Mouse (Mus musculus): ENCODE data around the gene E4f1. TPM values are rescaled to one million over a fixed set of nuclear protein-coding genes. Genes with fewer than 3 reads are reported as not detected.
A peak's percentile ranks its signal among the peaks of the same experiment; 100 is the strongest.

The E4f1 gene
- polyA plus RNA-seq, 1 experiment from 2014 or later, result 35.4 TPM

- H3K36me3 ChIP-seq, result peaks cover 33% of the 10 kb centered on the region
- H3K4me1 ChIP-seq, result peaks cover 17% of the 10 kb centered on the region
- ATAC-seq (ENCODE audit: borderline replicate concordance, extremely low read depth, low FRiP score, low TSS enrichment), result no peak
- 19% methylated on average over 1 of the region's 1 CpGs for WGBS
- H3K27ac ChIP-seq, result no peak overlapping the region
- H3K4me3 ChIP-seq, result peak overlapping the region; percentile 93
- no peaks in the 10 kb centered on the region for H3K27me3 ChIP-seq
- no peaks in the 10 kb centered on the region for H3K9me3 ChIP-seq
- no peak overlapping the region for H3K9ac ChIP-seq
- peak overlapping the region; percentile 69 for H3K4me2 ChIP-seq
Observed at GRCm38 (mm10) chr17:24479431-24479830, 9.3 kb upstream of the E4f1 start.

GRCm38 (mm10) chr17:24478663-24479380 is 8.7 kb upstream of the E4f1 start, which contains the start of gene Mlst8:
Mlst8 (minus strand) TSS chr17:24479078.
- under 1% methylated on average over 48 of the region's 48 CpGs for WGBS
- ATAC-seq (ENCODE audit: borderline replicate concordance, extremely low read depth, low FRiP score, low TSS enrichment), result peak; percentile 92
- H3K4me2 ChIP-seq, result peak within 1 kb of the TSS; percentile 69
- peak within 1 kb of the TSS; percentile 96 for H3K9ac ChIP-seq
- peaks cover 17% of the 10 kb centered on the region for H3K4me1 ChIP-seq
- H3K4me3 ChIP-seq, result peak within 1 kb of the TSS; percentile 93
- peaks cover 36% of the 10 kb centered on the region for H3K36me3 ChIP-seq
- no peaks in the 10 kb centered on the region for H3K9me3 ChIP-seq
- H3K27ac ChIP-seq, result peak within 1 kb of the TSS; percentile 98
- no peaks in the 10 kb centered on the region for H3K27me3 ChIP-seq

DNA sequence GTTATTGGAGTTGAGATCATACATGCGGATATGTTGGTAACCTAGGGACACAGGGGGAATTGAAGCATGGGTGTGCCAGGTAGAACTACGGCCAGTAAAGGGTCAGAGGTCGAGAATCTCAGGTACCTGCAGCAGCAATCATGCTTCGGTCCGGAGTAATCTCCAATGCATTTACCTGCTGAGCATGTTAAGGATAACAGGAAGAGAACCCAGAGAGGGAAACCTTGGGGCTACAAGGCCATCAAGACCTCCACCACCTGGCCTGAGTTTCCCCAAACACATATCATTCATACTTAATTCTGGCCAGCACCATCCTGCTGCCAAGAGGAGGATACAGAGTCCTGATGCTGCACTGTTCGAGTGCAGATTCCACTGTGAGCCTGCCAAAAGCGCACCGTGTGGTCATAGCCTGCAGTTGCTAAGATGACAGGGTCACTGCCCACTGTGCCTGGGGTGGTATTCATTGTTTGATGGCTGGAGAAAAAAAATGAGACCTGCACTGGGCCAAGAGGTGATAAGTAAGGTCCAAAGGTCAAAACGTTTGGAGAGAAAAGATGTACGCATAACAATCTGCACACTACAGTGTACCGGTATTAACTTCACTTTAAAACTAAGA is 8.0 kb upstream of the E4f1 start:
- peaks cover 17% of the 10 kb centered on the region for H3K4me1 ChIP-seq
- WGBS, result 40% methylated on average over 11 of the region's 11 CpGs
- peak overlapping the region; percentile 96 for H3K9ac ChIP-seq
- no peaks in the 10 kb centered on the region for H3K27me3 ChIP-seq
- peak overlapping the region; percentile 69 for H3K4me2 ChIP-seq
- peak overlapping the region; percentile 93 for H3K4me3 ChIP-seq
- H3K36me3 ChIP-seq, result peaks cover 36% of the 10 kb centered on the region
- no peak overlapping the region for H3K27ac ChIP-seq
- peak; percentile 27; the same call in 1 of the 2 replicates for ATAC-seq (ENCODE audit: borderline replicate concordance, extremely low read depth, low FRiP score, low TSS enrichment)
- no peaks in the 10 kb centered on the region for H3K9me3 ChIP-seq

DNA sequence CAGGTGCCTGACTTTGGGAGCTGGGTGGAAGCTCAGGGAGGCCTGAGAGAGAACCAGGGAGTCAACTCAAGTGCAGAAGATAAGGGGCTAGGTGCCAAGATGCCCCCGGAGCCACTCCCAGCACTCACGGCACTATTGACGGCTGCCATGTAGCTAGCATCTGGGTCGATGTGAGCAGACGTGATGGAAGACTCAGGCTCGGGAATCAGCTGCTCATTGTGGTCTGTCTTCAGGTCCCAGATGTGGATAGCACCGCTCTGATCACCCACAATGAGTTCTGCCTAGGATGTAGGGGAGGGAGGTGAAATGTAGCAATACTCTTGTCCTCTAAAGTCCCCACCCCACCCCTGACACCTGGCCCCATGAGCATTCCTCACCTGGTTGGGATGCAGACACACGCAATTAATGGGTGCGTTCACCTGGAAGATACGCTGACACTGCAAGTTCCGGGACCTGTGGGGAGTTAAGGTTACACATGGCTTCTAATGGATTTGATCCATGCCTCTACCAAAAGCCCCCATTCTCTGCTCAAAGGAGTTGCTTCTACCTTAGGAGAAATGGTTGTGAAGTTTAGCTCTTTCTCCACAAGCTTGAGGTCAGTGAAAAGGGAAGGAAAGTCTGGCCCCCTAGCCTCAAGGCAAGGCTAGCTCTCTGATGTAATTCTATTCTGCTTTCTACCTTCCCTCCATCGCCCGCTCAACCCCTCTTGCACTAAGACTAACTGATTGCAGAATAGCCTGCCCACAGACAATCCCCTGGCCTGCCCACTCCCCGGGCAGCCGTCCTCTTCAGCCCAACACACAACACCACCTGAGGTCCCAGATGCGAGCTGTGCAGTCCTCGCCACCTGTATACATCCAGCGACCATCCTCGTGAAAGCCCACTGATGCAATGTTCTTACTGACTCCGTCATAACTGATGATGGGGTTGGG is 7.2 kb upstream of the E4f1 start:
- H3K4me2 ChIP-seq, result peak overlapping the region; percentile 69; the same call in 1 of the 2 replicates
- WGBS, result 88% methylated on average over 20 of the region's 20 CpGs
- H3K9ac ChIP-seq, result peak overlapping the region; percentile 96; the same call in 1 of the 2 replicates
- H3K36me3 ChIP-seq, result peaks cover 36% of the 10 kb centered on the region
- no peak overlapping the region for H3K27ac ChIP-seq
- H3K4me3 ChIP-seq, result peak overlapping the region; percentile 93; the same call in 1 of the 2 replicates
- H3K4me1 ChIP-seq, result peaks cover 24% of the 10 kb centered on the region
- H3K9me3 ChIP-seq, result no peaks in the 10 kb centered on the region
- no peaks in the 10 kb centered on the region for H3K27me3 ChIP-seq
- ATAC-seq (ENCODE audit: borderline replicate concordance, extremely low read depth, low FRiP score, low TSS enrichment), result no peak

GRCm38 (mm10) chr17:24476022-24476776 is 6.1 kb upstream of the E4f1 start:
- Histone ChIP-seq H3K9me3 (no peaks in the 10 kb centered on the region), H3K27me3 (no peaks in the 10 kb centered on the region), H3K4me2 (no peak overlapping the region), H3K4me1 (peaks cover 35% of the 10 kb centered on the region), H3K27ac (no peak overlapping the region), H3K9ac (no peak overlapping the region), H3K4me3 (no peak overlapping the region), H3K36me3 (peaks cover 36% of the 10 kb centered on the region)
- no peak for ATAC-seq (ENCODE audit: borderline replicate concordance, extremely low read depth, low FRiP score, low TSS enrichment)
- WGBS, result 88% methylated on average over 10 of the region's 10 CpGs

- no peak overlapping the region for H3K9ac ChIP-seq
- H3K27me3 ChIP-seq, result no peaks in the 10 kb centered on the region
- H3K4me3 ChIP-seq, result no peak overlapping the region
- peaks cover 42% of the 10 kb centered on the region for H3K4me1 ChIP-seq
- WGBS, result 86% methylated on average over 6 of the region's 6 CpGs
- no peak for ATAC-seq (ENCODE audit: borderline replicate concordance, extremely low read depth, low FRiP score, low TSS enrichment)
- no peak overlapping the region for H3K27ac ChIP-seq
- H3K36me3 ChIP-seq, result peaks cover 36% of the 10 kb centered on the region
- H3K4me2 ChIP-seq, result no peak overlapping the region
- H3K9me3 ChIP-seq, result no peaks in the 10 kb centered on the region
Observed at GRCm38 (mm10) chr17:24475586-24475985, 5.5 kb upstream of the E4f1 start.

DNA sequence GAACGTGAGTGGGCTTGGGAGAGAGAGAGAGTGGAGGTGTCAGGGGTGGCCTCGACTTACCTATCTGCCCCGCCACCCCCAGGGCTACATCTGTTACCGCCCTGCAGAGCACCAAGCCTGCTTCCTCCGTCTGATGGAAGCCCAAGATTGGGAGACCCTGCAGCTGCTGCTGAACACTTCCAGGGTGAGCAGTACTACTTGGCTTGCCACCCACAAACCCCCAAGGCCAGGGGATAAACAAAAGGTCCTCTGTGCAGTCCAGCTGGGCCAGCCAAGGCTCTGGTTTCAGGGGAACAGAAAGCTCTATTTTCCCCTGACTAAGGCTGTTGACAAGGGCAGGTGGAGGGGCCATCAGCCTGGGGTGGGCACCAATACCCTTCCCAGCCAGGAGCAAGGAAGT is 4.4 kb upstream of the E4f1 start:
- Histone ChIP-seq H3K4me1 (peaks cover 37% of the 10 kb centered on the region), H3K36me3 (peaks cover 36% of the 10 kb centered on the region), H3K4me2 (no peak overlapping the region), H3K4me3 (no peak overlapping the region), H3K27ac (no peak overlapping the region), H3K9me3 (no peaks in the 10 kb centered on the region), H3K27me3 (no peaks in the 10 kb centered on the region), H3K9ac (no peak overlapping the region)
- 80% methylated on average over 5 of the region's 5 CpGs for WGBS
- ATAC-seq (ENCODE audit: borderline replicate concordance, extremely low read depth, low FRiP score, low TSS enrichment), result no peak

- no peak within 1 kb of the TSS for H3K27ac ChIP-seq
- H3K4me3 ChIP-seq, result no peak within 1 kb of the TSS
- no peak for ATAC-seq (ENCODE audit: borderline replicate concordance, extremely low read depth, low FRiP score, low TSS enrichment)
- no peaks in the 10 kb centered on the region for H3K27me3 ChIP-seq
- H3K36me3 ChIP-seq, result peaks cover 36% of the 10 kb centered on the region
- WGBS, result 72% methylated on average over 6 of the region's 6 CpGs
- H3K9ac ChIP-seq, result no peak within 1 kb of the TSS
- H3K4me2 ChIP-seq, result peak within 1 kb of the TSS; percentile 95; the same call in 1 of the 2 replicates
- H3K4me1 ChIP-seq, result peaks cover 37% of the 10 kb centered on the region
- no peaks in the 10 kb centered on the region for H3K9me3 ChIP-seq
Observed at GRCm38 (mm10) chr17:24473612-24474275, 3.6 kb upstream of the E4f1 start, which contains the start of gene Bricd5. Bricd5 (plus strand) TSS chr17:24473884.

DNA sequence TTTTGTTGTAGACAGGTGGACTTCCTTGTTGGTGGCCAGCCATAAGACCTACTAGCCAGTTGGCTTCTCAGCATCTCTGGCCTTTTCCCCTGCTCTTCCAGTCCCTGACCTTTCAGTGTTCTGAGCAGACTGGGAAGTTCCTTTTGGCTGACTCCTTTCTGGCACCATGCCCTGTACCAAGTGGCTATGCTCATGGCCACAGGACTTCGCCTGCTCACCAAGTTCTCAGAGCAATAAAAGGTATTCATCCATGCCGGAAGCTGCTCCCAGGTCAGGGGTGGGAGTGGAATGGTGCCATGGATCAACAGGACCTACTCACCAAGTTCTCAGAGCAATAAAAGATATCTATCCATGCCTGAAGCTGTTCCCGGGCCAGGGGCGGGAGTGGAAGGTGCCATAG is 2.4 kb upstream of the E4f1 start:
- H3K36me3 ChIP-seq, result peaks cover 33% of the 10 kb centered on the region
- no peak overlapping the region for H3K27ac ChIP-seq
- no peaks in the 10 kb centered on the region for H3K9me3 ChIP-seq
- ATAC-seq (ENCODE audit: borderline replicate concordance, extremely low read depth, low FRiP score, low TSS enrichment), result no peak
- 0 out of 2 replicates have a peak overlapping the region, but pooled peaks have one; percentile 83 for H3K4me3 ChIP-seq
- H3K27me3 ChIP-seq, result no peaks in the 10 kb centered on the region
- H3K4me2 ChIP-seq, result peak overlapping the region; percentile 95
- WGBS, result 70% methylated on average over 4 of the region's 4 CpGs
- no peak overlapping the region for H3K9ac ChIP-seq
- H3K4me1 ChIP-seq, result peaks cover 27% of the 10 kb centered on the region

GRCm38 (mm10) chr17:24470701-24471527 is 801 bp upstream of the E4f1 start:
- Histone ChIP-seq H3K27me3 (no peaks in the 10 kb centered on the region), H3K9me3 (no peaks in the 10 kb centered on the region), H3K36me3 (peaks cover 17% of the 10 kb centered on the region), H3K4me2 (peak overlapping the region; percentile 95), H3K4me1 (peaks cover 26% of the 10 kb centered on the region), H3K9ac (peak overlapping the region; percentile 87), H3K27ac (peak overlapping the region; percentile 89), H3K4me3 (peak overlapping the region; percentile 83)
- peak; percentile 29; the same call in 1 of the 2 replicates for ATAC-seq (ENCODE audit: borderline replicate concordance, extremely low read depth, low FRiP score, low TSS enrichment)
- WGBS, result 1% methylated on average over 68 of the region's 68 CpGs

All from lung, embryonic 15.5 days (tissue).